Mouse (Mus musculus): ENCODE measurements around the gene Galk1. TPM values are rescaled to one million over a fixed set of nuclear protein-coding genes. Genes with fewer than 3 reads are reported as not detected.

The Galk1 gene
- polyA plus RNA-seq (2015; fragmentation: Nextera tagmentation; extraction: Ambion mirVana): 119 and 126 TPM in 2 replicates

DNA sequence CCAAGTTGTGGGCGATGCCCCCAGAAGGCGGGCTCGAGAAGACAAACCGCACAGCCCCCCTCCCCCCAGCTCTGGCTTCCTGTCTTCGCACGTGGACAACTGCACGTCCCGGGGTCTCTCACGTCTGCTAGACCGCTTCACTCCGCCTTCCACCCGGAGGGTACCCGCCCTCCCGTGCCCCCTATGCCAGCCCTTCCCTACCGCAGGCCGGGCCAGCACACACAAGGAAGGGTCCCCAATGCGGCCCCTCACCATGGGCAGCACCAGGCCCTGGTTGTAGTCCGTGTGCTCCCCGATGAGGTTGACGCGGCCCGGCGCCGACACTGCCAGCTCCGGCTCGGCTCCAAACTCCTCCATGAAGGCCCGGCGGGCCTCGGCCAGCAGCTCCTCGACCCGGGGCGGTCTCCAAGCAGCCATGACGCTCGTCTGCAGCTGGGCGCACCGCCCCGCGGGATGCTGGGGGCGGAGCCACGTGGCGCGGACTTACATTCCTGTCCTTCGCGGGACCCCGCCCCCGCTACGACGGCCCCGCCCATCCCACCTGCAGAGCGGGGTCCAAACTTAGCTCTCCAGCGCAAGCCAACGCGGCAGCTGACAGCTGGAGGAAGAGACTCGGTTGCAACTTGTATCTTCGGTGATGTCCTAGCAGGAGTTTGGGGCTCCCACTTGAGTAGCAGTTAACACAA lies at the start of gene Galk1:
Gene Galk1, minus strand, starts transcription at position 458 of the 686 bp plus-strand sequence.
- DNase-seq (ENCODE audit: low spot score): peak; percentile 95
- under 1% methylated on average over 53 of the region's 55 CpGs for WGBS

DNA sequence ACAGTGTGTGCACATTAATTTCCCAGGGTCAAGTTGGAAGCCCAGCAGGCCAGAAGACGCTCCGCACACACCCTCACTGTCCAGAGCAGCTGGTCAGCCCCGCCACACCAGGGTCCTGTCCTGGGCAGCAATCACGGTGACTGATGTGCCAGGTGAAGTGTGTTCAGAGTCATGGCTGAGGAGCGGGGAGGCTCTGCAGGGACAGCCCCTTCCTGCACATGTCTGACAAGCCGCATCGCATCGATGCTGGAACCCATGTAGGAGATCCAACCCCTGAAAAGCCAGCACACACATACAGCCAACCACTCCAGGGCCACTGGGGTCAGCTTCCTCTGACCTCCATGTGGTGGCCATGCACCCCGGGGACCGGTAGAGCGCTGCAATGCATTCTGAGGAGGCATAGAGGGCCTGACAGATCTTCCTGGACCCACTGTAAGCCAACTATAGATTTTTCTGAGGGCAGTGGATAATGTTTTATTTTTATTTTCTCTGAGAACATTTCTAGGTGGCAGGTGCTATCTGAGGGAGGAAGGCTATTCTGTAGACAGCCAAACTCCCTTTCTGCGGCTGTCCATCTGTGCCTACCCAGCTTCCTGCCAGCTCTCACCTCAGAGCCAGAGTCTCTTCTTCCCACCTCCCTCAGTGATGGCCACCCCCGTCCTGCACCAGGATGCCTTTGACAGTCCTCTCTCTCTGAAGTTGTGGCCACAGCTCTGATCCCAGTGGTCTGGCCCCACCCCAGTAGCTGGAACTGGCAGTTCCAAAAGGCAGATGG lies 49.3 kb upstream of the Galk1 start:
- TF ChIP-seq EP300 (optimal IDR thresholded peaks at IDR 0.05) (no peak), CTCF (IDR thresholded peaks at IDR 0.05; ENCODE audit: low read depth) (no peak)
- no peak overlapping the region for H3K27ac ChIP-seq (replicated peaks)
- no peak overlapping the region for H3K4me3 ChIP-seq (ENCODE audit: low read depth, low read length)
- DNase-seq (ENCODE audit: low spot score): no peak
- no peaks in the 10 kb centered on the region for H3K9me3 ChIP-seq (ENCODE audit: control insufficient read depth, low read length)
- no peak overlapping the region for H3K4me2 ChIP-seq (replicated peaks; ENCODE audit: low read depth)
- H3K4me1 ChIP-seq (replicated peaks; ENCODE audit: control insufficient read depth, insufficient read depth): no peaks in the 10 kb centered on the region
- 88% methylated on average over 13 of the region's 13 CpGs for WGBS
- H3K9ac ChIP-seq (ENCODE audit: low read length): no peak overlapping the region
- no peaks in the 10 kb centered on the region for H3K27me3 ChIP-seq (ENCODE audit: control insufficient read depth, insufficient read depth, low read length)
- H3K36me3 ChIP-seq (ENCODE audit: control insufficient read depth, insufficient read depth, low read length): peaks cover 24% of the 10 kb centered on the region
- no peak for ATAC-seq (ENCODE audit: low FRiP score, low TSS enrichment)

More for the DNA sequence above, at the start of gene Galk1:
- ATAC-seq (ENCODE audit: low FRiP score, low TSS enrichment): peak; percentile 87
- Histone ChIP-seq H3K4me1 (replicated peaks; ENCODE audit: control insufficient read depth, insufficient read depth) (no peaks in the 10 kb centered on the region), H3K4me3 (ENCODE audit: low read depth, low read length) (peak within 1 kb of the TSS; percentile 68), H3K9ac (ENCODE audit: low read length) (peak within 1 kb of the TSS; percentile 87), H3K4me2 (replicated peaks; ENCODE audit: low read depth) (peak within 1 kb of the TSS; percentile 90), H3K9me3 (ENCODE audit: control insufficient read depth, low read length) (no peaks in the 10 kb centered on the region), H3K36me3 (ENCODE audit: control insufficient read depth, insufficient read depth, low read length) (peaks cover 3% of the 10 kb centered on the region; the same call in 1 of the 2 replicates), H3K27ac (replicated peaks) (peak within 1 kb of the TSS; percentile 91), H3K27me3 (ENCODE audit: control insufficient read depth, insufficient read depth, low read length) (no peaks in the 10 kb centered on the region)
- no peak for TF ChIP-seq EP300 (optimal IDR thresholded peaks at IDR 0.05)
- TF ChIP-seq CTCF (IDR thresholded peaks at IDR 0.05; ENCODE audit: low read depth): no peak

DNA sequence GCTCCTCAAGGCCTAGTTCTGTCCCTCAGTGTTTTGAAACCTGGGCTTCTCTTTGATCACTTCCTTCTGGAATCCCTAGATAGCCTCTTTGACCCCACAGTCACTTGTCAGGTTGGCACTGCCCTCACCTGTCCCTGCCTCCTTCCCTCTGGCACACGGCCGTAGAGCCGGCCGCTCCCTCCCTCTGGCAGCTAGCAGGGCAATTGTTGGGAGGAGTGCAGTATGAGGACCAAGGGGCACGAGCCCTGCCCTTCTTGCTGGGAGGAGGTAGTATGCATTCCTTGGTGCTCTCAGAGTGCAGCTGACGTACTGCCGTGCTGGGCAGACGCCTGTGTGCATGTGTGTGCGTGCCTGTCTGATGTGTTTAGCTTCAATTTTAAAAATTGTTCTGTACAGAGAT lies 48.1 kb upstream of the Galk1 start:
- peaks cover 32% of the 10 kb centered on the region for H3K36me3 ChIP-seq (ENCODE audit: control insufficient read depth, insufficient read depth, low read length)
- H3K9me3 ChIP-seq (ENCODE audit: control insufficient read depth, low read length): no peaks in the 10 kb centered on the region
- 53% methylated on average over 9 of the region's 9 CpGs for WGBS
- ATAC-seq (ENCODE audit: low FRiP score, low TSS enrichment) (peak; percentile 85), DNase-seq (ENCODE audit: low spot score) (peak; percentile 82)
- H3K9ac ChIP-seq (ENCODE audit: low read length): no peak overlapping the region
- H3K27ac ChIP-seq (replicated peaks): peak overlapping the region; percentile 67
- TF ChIP-seq EP300 (optimal IDR thresholded peaks at IDR 0.05) (no peak), CTCF (IDR thresholded peaks at IDR 0.05; ENCODE audit: low read depth) (no peak)
- no peaks in the 10 kb centered on the region for H3K27me3 ChIP-seq (ENCODE audit: control insufficient read depth, insufficient read depth, low read length)
- H3K4me2 ChIP-seq (replicated peaks; ENCODE audit: low read depth): no peak overlapping the region
- no peaks in the 10 kb centered on the region for H3K4me1 ChIP-seq (replicated peaks; ENCODE audit: control insufficient read depth, insufficient read depth)
- no peak overlapping the region for H3K4me3 ChIP-seq (ENCODE audit: low read depth, low read length)

DNA sequence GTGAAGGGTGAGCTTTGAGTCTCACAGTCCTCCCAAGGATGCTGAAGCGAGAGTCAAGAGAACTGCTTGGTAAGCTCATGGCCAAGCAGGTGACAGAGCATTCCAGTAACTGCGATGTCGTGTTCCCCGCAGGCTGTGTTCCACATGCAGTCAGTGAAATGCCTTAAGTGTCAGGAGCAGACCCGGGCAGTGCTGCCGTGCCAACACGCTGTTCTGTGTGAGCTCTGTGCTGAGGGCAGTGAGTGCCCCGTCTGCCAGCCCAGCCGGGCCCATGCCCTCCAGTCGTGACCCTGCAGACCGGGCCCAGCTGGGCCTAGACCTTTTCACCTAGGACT lies 47.1 kb upstream of the Galk1 start:
- no peak overlapping the region for H3K9ac ChIP-seq (ENCODE audit: low read length)
- H3K27me3 ChIP-seq (ENCODE audit: control insufficient read depth, insufficient read depth, low read length): no peaks in the 10 kb centered on the region
- DNase-seq (ENCODE audit: low spot score) (no peak), ATAC-seq (ENCODE audit: low FRiP score, low TSS enrichment) (no peak)
- H3K27ac ChIP-seq (replicated peaks): no peak overlapping the region
- no peaks in the 10 kb centered on the region for H3K4me1 ChIP-seq (replicated peaks; ENCODE audit: control insufficient read depth, insufficient read depth)
- H3K4me3 ChIP-seq (ENCODE audit: low read depth, low read length): no peak overlapping the region
- H3K9me3 ChIP-seq (ENCODE audit: control insufficient read depth, low read length): no peaks in the 10 kb centered on the region
- H3K4me2 ChIP-seq (replicated peaks; ENCODE audit: low read depth): no peak overlapping the region
- WGBS: 87% methylated on average over 11 of the region's 11 CpGs
- TF ChIP-seq EP300 (optimal IDR thresholded peaks at IDR 0.05): no peak
- no peak for TF ChIP-seq CTCF (IDR thresholded peaks at IDR 0.05; ENCODE audit: low read depth)
- H3K36me3 ChIP-seq (ENCODE audit: control insufficient read depth, insufficient read depth, low read length): peaks cover 40% of the 10 kb centered on the region

DNA sequence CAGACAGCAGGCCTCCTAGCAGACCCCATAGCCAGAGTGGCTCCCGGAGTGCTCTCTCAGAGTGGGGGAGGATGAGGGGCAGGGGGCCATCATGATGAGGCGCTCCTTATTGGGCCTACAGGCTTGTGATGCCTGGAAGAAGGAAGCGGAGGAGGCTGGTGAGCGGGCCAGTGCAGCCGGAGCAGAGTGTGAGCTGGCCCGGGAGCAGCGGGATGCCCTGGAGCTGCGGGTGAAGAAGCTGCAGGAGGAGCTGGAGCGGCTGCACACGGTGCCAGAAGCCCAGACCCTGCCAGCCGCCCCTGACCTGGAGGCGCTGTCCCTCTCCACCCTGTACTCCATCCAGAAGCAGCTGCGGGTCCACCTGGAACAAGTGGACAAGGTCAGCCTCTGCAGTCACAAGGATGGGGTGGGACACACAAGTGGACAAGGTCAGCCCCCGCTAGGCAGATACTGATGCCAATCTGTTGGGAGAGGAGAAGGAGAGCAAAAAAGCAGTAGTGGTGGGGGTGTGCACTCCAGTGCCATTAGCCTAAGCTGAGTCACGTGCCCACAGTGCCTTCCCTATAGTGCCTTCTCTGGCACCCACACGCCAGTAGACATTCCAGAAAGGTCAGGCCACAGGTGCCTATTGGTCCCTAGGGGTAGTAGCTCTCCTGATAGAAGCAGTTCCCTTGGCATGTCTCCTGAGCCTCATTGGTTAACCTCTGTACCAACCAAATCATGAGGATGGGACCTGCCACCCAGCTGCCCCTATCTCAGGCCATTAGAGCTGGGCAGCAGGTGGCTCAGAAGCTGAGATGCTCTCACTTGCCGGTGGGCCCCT lies 46.6 kb upstream of the Galk1 start:
- DNase-seq (ENCODE audit: low spot score) (no peak), ATAC-seq (ENCODE audit: low FRiP score, low TSS enrichment) (no peak)
- 92% methylated on average over 17 of the region's 17 CpGs for WGBS
- no peak overlapping the region for H3K4me3 ChIP-seq (ENCODE audit: low read depth, low read length)
- H3K4me1 ChIP-seq (replicated peaks; ENCODE audit: control insufficient read depth, insufficient read depth): no peaks in the 10 kb centered on the region
- TF ChIP-seq EP300 (optimal IDR thresholded peaks at IDR 0.05) (no peak), CTCF (IDR thresholded peaks at IDR 0.05; ENCODE audit: low read depth) (no peak)
- H3K27me3 ChIP-seq (ENCODE audit: control insufficient read depth, insufficient read depth, low read length): no peaks in the 10 kb centered on the region
- H3K4me2 ChIP-seq (replicated peaks; ENCODE audit: low read depth): no peak overlapping the region
- peaks cover 44% of the 10 kb centered on the region for H3K36me3 ChIP-seq (ENCODE audit: control insufficient read depth, insufficient read depth, low read length)
- H3K9me3 ChIP-seq (ENCODE audit: control insufficient read depth, low read length): no peaks in the 10 kb centered on the region
- no peak overlapping the region for H3K9ac ChIP-seq (ENCODE audit: low read length)
- no peak overlapping the region for H3K27ac ChIP-seq (replicated peaks)
